32 mouse cellular contexts compared by ENCODE assay signal in genomic region chr17:15818372-15818771, GRCm38 (mm10). TPM values are rescaled to one million over a fixed set of nuclear protein-coding genes. Genes with fewer than 3 reads are reported as not detected.
A peak's percentile ranks its signal among the peaks of the same experiment; 100 is the strongest.
DNase-seq lines count a peak whose midpoint lies in the region; ATAC-seq and TF ChIP-seq lines count a peak whose summit lies in the region.
"Had no signal": no experiment of that assay in that cellular context is flagged by ENCODE, and none has a peak within 500 bp of the region (broad histone marks: within the 10 kb centered on the region; RNA-seq: fewer than 3 reads in every experiment).

No protein-coding gene starts in this region.

- no peak overlapping the region for H3K27ac ChIP-seq in hindbrain, embryonic 14.5 days
- no peak overlapping the region for H3K27ac ChIP-seq in hindbrain, embryonic 10.5 days
- H3K27ac ChIP-seq in lung, embryonic 15.5 days: no peak overlapping the region
- no peak overlapping the region for H3K27ac ChIP-seq in midbrain, embryonic 15.5 days
- H3K27ac ChIP-seq in midbrain, postnatal 0 days (ENCODE audit: low read depth, low read length): no peak overlapping the region
- H3K27ac ChIP-seq: embryonic facial prominence, embryonic 13.5 days; layer of hippocampus, adult 2 months; left cerebral cortex, adult 2 months; limb, embryonic 15.5 days; liver, embryonic 13.5 days; midbrain, embryonic 13.5 days; neural tube, embryonic 13.5 days had no signal

- TF ChIP-seq CTCF in midbrain, postnatal 0 days (IDR thresholded peaks at IDR 0.05): no peak

- H3K9me3 ChIP-seq in hindbrain, embryonic 14.5 days (ENCODE audit: control insufficient read depth, low read length): no peaks in the 10 kb centered on the region
- no peaks in the 10 kb centered on the region for H3K9me3 ChIP-seq in hindbrain, embryonic 10.5 days
- no peaks in the 10 kb centered on the region for H3K9me3 ChIP-seq in lung, embryonic 15.5 days
- no peaks in the 10 kb centered on the region for H3K9me3 ChIP-seq in midbrain, embryonic 15.5 days
- no peaks in the 10 kb centered on the region for H3K9me3 ChIP-seq in midbrain, postnatal 0 days (ENCODE audit: low read length)
- H3K9me3 ChIP-seq: embryonic facial prominence, embryonic 13.5 days; limb, embryonic 15.5 days; liver, embryonic 13.5 days; megakaryocyte, embryonic 14.5 days; midbrain, embryonic 13.5 days; neural tube, embryonic 13.5 days had no signal

- 75% methylated on average over 8 of the region's 8 CpGs for WGBS in hindbrain, embryonic 14.5 days
- 74% methylated on average over 8 of the region's 8 CpGs for WGBS in hindbrain, embryonic 10.5 days
- WGBS in lung, embryonic 15.5 days: 59% methylated on average over 8 of the region's 8 CpGs
- WGBS in midbrain, embryonic 15.5 days: 81% methylated on average over 8 of the region's 8 CpGs
- WGBS in midbrain, postnatal 0 days: 80% methylated on average over 8 of the region's 8 CpGs

- H3K4me1 ChIP-seq in hindbrain, embryonic 14.5 days (replicated peaks; ENCODE audit: control insufficient read depth, insufficient read depth, low read length): peaks cover 47% of the 10 kb centered on the region
- H3K4me1 ChIP-seq in hindbrain, embryonic 10.5 days (replicated peaks): peaks cover 34% of the 10 kb centered on the region
- H3K4me1 ChIP-seq in lung, embryonic 15.5 days: peaks cover 57% of the 10 kb centered on the region
- H3K4me1 ChIP-seq in midbrain, embryonic 15.5 days: peaks cover 63% of the 10 kb centered on the region
- no peaks in the 10 kb centered on the region; the same call in 1 of the 2 replicates for H3K4me1 ChIP-seq in midbrain, postnatal 0 days (ENCODE audit: insufficient read depth, low read length)
- H3K4me1 ChIP-seq: liver, embryonic 13.5 days; megakaryocyte, embryonic 14.5 days had no signal

- H3K27me3 ChIP-seq in hindbrain, embryonic 14.5 days (ENCODE audit: control insufficient read depth, insufficient read depth, low read length): no peaks in the 10 kb centered on the region
- no peaks in the 10 kb centered on the region for H3K27me3 ChIP-seq in hindbrain, embryonic 10.5 days (ENCODE audit: insufficient read depth, poor library complexity, severe bottlenecking)
- no peaks in the 10 kb centered on the region for H3K27me3 ChIP-seq in lung, embryonic 15.5 days
- H3K27me3 ChIP-seq in midbrain, embryonic 15.5 days (replicated peaks): no peaks in the 10 kb centered on the region
- H3K27me3 ChIP-seq in midbrain, postnatal 0 days (ENCODE audit: insufficient read depth, low read length): no peaks in the 10 kb centered on the region
- H3K27me3 ChIP-seq in myocyte (ENCODE audit: control insufficient read depth, insufficient read depth, insufficient read length): no peaks in the 10 kb centered on the region
- H3K27me3 ChIP-seq: embryonic facial prominence, embryonic 13.5 days; limb, embryonic 15.5 days; midbrain, embryonic 13.5 days; neural tube, embryonic 13.5 days had no signal

- DNase-seq in hindbrain, embryonic 14.5 days (ENCODE audit: low spot score): no peak
- DNase-seq in hindbrain, embryonic 10.5 days (ENCODE audit: low spot score): no peak
- no peak for DNase-seq in lung, postnatal 36 days
- DNase-seq in midbrain, postnatal 0 days (ENCODE audit: low spot score): no peak
- no peak for DNase-seq in gastrocnemius, adult 18-20 months (ENCODE audit: low spot score)
- DNase-seq: adrenal gland, postnatal 25 days; B cell, adult 2 months; cerebellum, adult 11-12 months; cerebellum, adult 9-11 months; embryo, embryonic 11 days; gastrocnemius, postnatal 10 days; kidney, adult 8-10 months; kidney, postnatal 25 days; liver, embryonic 13.5 days; retina, postnatal 1 day; right cerebral cortex, postnatal 14 days; thymus, postnatal 14 days had no signal

- H3ac ChIP-seq in myocyte (ENCODE audit: control insufficient read depth, insufficient read length): no peak overlapping the region

- TF ChIP-seq POLR2A in myocyte (IDR thresholded peaks at IDR 0.05; ENCODE audit: insufficient read length, low read depth): no peak

- peaks cover 47% of the 10 kb centered on the region for H3K36me3 ChIP-seq in hindbrain, embryonic 14.5 days (replicated peaks; ENCODE audit: control insufficient read depth, insufficient read depth)
- H3K36me3 ChIP-seq in hindbrain, embryonic 10.5 days: peaks cover 74% of the 10 kb centered on the region
- H3K36me3 ChIP-seq in lung, embryonic 15.5 days: 0 out of 2 replicates have a peak, but pooled peaks cover 3% of the 10 kb centered on the region
- H3K36me3 ChIP-seq in midbrain, embryonic 15.5 days (replicated peaks): no peaks in the 10 kb centered on the region
- no peaks in the 10 kb centered on the region for H3K36me3 ChIP-seq in midbrain, postnatal 0 days (ENCODE audit: insufficient read depth, low read length)
- peaks cover 5% of the 10 kb centered on the region for H3K36me3 ChIP-seq in myocyte (ENCODE audit: control insufficient read depth, insufficient read depth)
- H3K36me3 ChIP-seq: liver, embryonic 13.5 days had no signal

- 0 out of 2 replicates have a peak overlapping the region, but pooled peaks have one; percentile 7 for H3K4me2 ChIP-seq in hindbrain, embryonic 14.5 days (replicated peaks)
- H3K4me2 ChIP-seq in lung, embryonic 15.5 days: no peak overlapping the region
- no peak overlapping the region for H3K4me2 ChIP-seq in midbrain, embryonic 15.5 days
- H3K4me2 ChIP-seq in midbrain, postnatal 0 days (ENCODE audit: low read depth, low read length, poor library complexity, severe bottlenecking): no peak overlapping the region
- no peak overlapping the region for H3K4me2 ChIP-seq in myocyte (ENCODE audit: low read depth)
- H3K4me2 ChIP-seq: embryonic facial prominence, embryonic 13.5 days; heart, embryonic 11.5 days; limb, embryonic 15.5 days; liver, embryonic 13.5 days; midbrain, embryonic 13.5 days had no signal

- H3K9ac ChIP-seq in hindbrain, embryonic 14.5 days: no peak overlapping the region
- no peak overlapping the region for H3K9ac ChIP-seq in lung, embryonic 15.5 days
- H3K9ac ChIP-seq in midbrain, embryonic 15.5 days: no peak overlapping the region
- no peak overlapping the region for H3K9ac ChIP-seq in midbrain, postnatal 0 days (replicated peaks; ENCODE audit: low read length, poor library complexity, severe bottlenecking)
- H3K9ac ChIP-seq: embryonic facial prominence, embryonic 13.5 days; limb, embryonic 15.5 days; liver, embryonic 13.5 days; midbrain, embryonic 13.5 days; neural tube, embryonic 13.5 days had no signal

- no peak overlapping the region for H3K4me3 ChIP-seq in hindbrain, embryonic 14.5 days (replicated peaks; ENCODE audit: low read length)
- no peak overlapping the region for H3K4me3 ChIP-seq in hindbrain, embryonic 10.5 days
- H3K4me3 ChIP-seq in lung, embryonic 15.5 days: no peak overlapping the region
- no peak overlapping the region for H3K4me3 ChIP-seq in midbrain, embryonic 15.5 days
- no peak overlapping the region for H3K4me3 ChIP-seq in midbrain, postnatal 0 days (ENCODE audit: low read depth, low read length)
- H3K4me3 ChIP-seq in myocyte: no peak overlapping the region
- H3K4me3 ChIP-seq: embryonic facial prominence, embryonic 13.5 days; erythroblast, embryonic 14.5 days; layer of hippocampus, adult 2 months; left cerebral cortex, adult 2 months; limb, embryonic 15.5 days; liver, embryonic 13.5 days; megakaryocyte, embryonic 14.5 days; midbrain, embryonic 13.5 days; neural tube, embryonic 13.5 days had no signal

- peaks cover 98% of the 10 kb centered on the region for H3K79me2 ChIP-seq in myocyte (ENCODE audit: control insufficient read depth, insufficient read depth)

- no peak for ATAC-seq in hindbrain, embryonic 14.5 days (ENCODE audit: low FRiP score)
- ATAC-seq in lung, embryonic 15.5 days (ENCODE audit: borderline replicate concordance, extremely low read depth, low FRiP score, low TSS enrichment): peak; percentile 86
- 0 out of 2 replicates have a peak, but pooled peaks have one; percentile 22 for ATAC-seq in midbrain, embryonic 15.5 days (replicated peaks)
- no peak for ATAC-seq in midbrain, postnatal 0 days (ENCODE audit: low FRiP score)
- ATAC-seq: forebrain, embryonic 16.5 days; intestine, embryonic 16.5 days; midbrain, embryonic 13.5 days had no signal

TF ChIP-seq in myocyte, 11 proteins besides CTCF, POLR2A, EP300 and RAD21:
- TF ChIP-seq REST (IDR thresholded peaks at IDR 0.05; ENCODE audit: insufficient read depth, insufficient read length) (no peak), SRF (IDR thresholded peaks at IDR 0.05; ENCODE audit: control insufficient read depth, insufficient read length, low read depth) (no peak), E2F4 (IDR thresholded peaks at IDR 0.05; ENCODE audit: insufficient read depth) (no peak), TCF3 (IDR thresholded peaks at IDR 0.05; ENCODE audit: insufficient read length, low read depth) (no peak), POLR2AphosphoS2 (IDR thresholded peaks at IDR 0.05; ENCODE audit: insufficient read length, low read depth) (no peak), MAX (IDR thresholded peaks at IDR 0.05; ENCODE audit: low read depth) (no peak), TCF12 (IDR thresholded peaks at IDR 0.05; ENCODE audit: insufficient read depth, poor library complexity, severe bottlenecking) (no peak), CEBPB (IDR thresholded peaks at IDR 0.05; ENCODE audit: insufficient read depth, poor library complexity, severe bottlenecking) (no peak), USF1 (IDR thresholded peaks at IDR 0.05; ENCODE audit: low read depth) (no peak), MYOD1 (IDR thresholded peaks at IDR 0.05; ENCODE audit: control insufficient read depth in 1 of 3, insufficient read length in 2 of 3, low read depth in 2 of 3) (peak in 2 of 3 experiments; percentile 56 to 61), MYOG (IDR thresholded peaks at IDR 0.05; ENCODE audit: control insufficient read depth in 1 of 3, insufficient read depth in 1 of 3, insufficient read length in 2 of 3, low read depth in 2 of 3) (peak in 2 of 3 experiments; percentile 54 to 72)

RNA-seq across cellular contexts. Expression of gene Rgmb, which starts 12.5 kb away (rescaled TPM):
- polyA plus RNA-seq in hindbrain, embryonic 14.5 days (2014; fragmentation: Nextera tagmentation; extraction: Ambion mirVana): 95.0 and 100.0 TPM in 2 replicates
- polyA plus RNA-seq in hindbrain, embryonic 10.5 days (2016; fragmentation: Nextera tagmentation; extraction: Ambion mirVana): 29.3 and 75.7 TPM in 2 replicates
- 13.5 and 14.6 TPM in 2 replicates for polyA plus RNA-seq in lung, embryonic 15.5 days (2015; fragmentation: Nextera tagmentation; extraction: Ambion mirVana)
- 73.1 and 76.5 TPM in 2 replicates for polyA plus RNA-seq in midbrain, embryonic 15.5 days (2015; fragmentation: Nextera tagmentation; extraction: Ambion mirVana)
- 112 and 144 TPM in 2 replicates for total RNA-seq in midbrain, postnatal 0 days (2014; rRNA removed)
- 53.9 and 55.2 TPM in 2 replicates for polyA plus RNA-seq in midbrain, postnatal 0 days (2015; fragmentation: Nextera tagmentation; extraction: Ambion mirVana)
- 13.8 TPM for polyA plus RNA-seq in myocyte (2012; fragmentation: generic; extraction: Trizol)
- 10 to 100 TPM; 34.2 to 37.6 TPM for total RNA-seq in gastrocnemius, adult 18-20 months (2021)
- total RNA-seq: granulocyte monocyte progenitor cell, adult 5-6 weeks had no signal
- polyA plus RNA-seq: erythroblast, embryonic 14.5 days had no signal

Comparison
In these comparisons a context has a peak if more than half of its experiments do, and no peak if none do; other contexts are left out.
1. ATAC-seq: peak in lung, embryonic 15.5 days (single experiment) and midbrain, embryonic 15.5 days (single experiment); none in hindbrain, embryonic 14.5 days (single experiment) and midbrain, postnatal 0 days (single experiment).